Mouse (Mus musculus) central nervous system, embryonic 11.5 days (tissue): ENCODE data around the gene Serpinb9c. TPM values are rescaled to one million over a fixed set of nuclear protein-coding genes. Genes with fewer than 3 reads are reported as not detected.

ENCODE experiments used
- polyA plus RNA-seq: library from polyadenylated mRNA; depleted of rRNA; stranded (reverse); fragments of >200 nt; gene quantifications from 2 replicates; pipeline ENCODE4 v1.2.3, GENCODE M21; 2012; rRNA removed

Serpinb9c gene
- polyA plus RNA-seq: not detected in 2 replicates

DNA sequence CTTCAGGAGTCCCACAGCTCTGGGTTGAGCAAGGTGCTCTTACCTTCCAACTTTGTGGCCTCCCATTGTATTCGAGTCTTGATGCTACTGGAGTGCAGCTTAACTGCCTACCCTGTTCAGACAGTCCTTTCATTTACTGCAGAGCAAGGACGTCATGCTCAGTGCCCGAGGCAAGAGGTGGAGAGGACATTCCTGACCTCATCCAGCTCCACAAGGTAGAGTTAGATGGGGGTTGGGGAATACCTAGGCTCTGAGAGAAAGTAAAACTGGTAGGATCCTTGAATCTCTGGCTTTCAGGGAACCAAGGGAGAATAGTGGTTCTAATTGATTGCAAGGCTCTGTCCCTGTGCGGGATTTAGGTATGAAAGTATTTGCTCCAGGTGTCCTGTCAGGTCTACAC lies at the start of gene Serpinb9c:
Gene Serpinb9c, minus strand, starts transcription at position 101 of the 400 bp plus-strand sequence.

DNA sequence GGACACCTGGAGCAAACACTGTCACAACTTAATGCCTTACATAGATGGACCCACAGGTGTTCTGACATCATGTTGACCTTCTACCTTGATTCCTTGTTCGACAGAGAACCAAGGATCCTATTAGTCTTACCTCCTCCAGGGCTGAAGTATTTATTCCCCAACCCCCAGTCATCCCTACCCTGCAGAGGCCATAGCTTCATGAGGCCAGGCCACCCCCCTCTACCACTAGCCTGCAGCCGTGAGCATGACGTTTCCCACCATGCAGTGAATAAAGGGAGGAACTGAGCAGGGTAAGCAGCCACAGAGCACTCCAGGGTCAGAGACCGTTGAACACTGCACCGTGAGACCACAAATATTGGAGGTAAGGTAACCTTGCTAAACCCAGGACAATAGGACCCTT lies 33.1 kb upstream of the Serpinb9c start, which contains the start of gene Serpinb9d:
Gene Serpinb9d, plus strand, starts transcription at position 301 of the 400 bp plus-strand sequence.

Other genes starting within 250 kb of the Serpinb9c start
- 1.0 and 1.4 TPM in 2 replicates for gene Serpinb6b, start 194.5 kb downstream of the Serpinb9c start, polyA plus RNA-seq
- gene Serpinb9, start 156.5 kb downstream of the Serpinb9c start, polyA plus RNA-seq: 0.61 and 1.5 TPM in 2 replicates
- gene Serpinb9b, start 132.3 kb downstream of the Serpinb9c start, polyA plus RNA-seq: 0.01 and 0.07 TPM in 2 replicates
- 0.20 and 0.42 TPM in 2 replicates for gene Serpinb1b, start 81.2 kb downstream of the Serpinb9c start, polyA plus RNA-seq
- not detected in 2 replicates for gene Serpinb9d, start 33.2 kb upstream of the Serpinb9c start, polyA plus RNA-seq
- gene Serpinb9e, start 89.9 kb upstream of the Serpinb9c start, polyA plus RNA-seq: 0.02 and 0.04 TPM in 2 replicates
- not detected in 2 replicates for gene Serpinb9f, start 164.3 kb upstream of the Serpinb9c start, polyA plus RNA-seq
- not detected in 2 replicates for gene Gm11397, start 236.0 kb upstream of the Serpinb9c start, polyA plus RNA-seq